Mouse (Mus musculus) gastrocnemius, adult 2 months (tissue): Measurements from ENCODE around the gene Pdgfc. TPM values are rescaled to one million over a fixed set of nuclear protein-coding genes. Genes with fewer than 3 reads are reported as not detected.

Experiments
- DNase-seq: peaks from one replicate; pipeline ENCODE4 v3.0.0; 2022
- H3K27ac ChIP-seq: fragments of 200-600 bp; 2 replicates; pipeline ENCODE4 v1.8.1; 2022; ENCODE audit warnings: mild to moderate bottlenecking
- H3K4me3 ChIP-seq: fragments of 200-600 bp; 2 replicates; pipeline ENCODE4 v1.8.1; 2022; ENCODE audit warnings: mild to moderate bottlenecking, moderate library complexity
- CTCF ChIP-seq: fragments of 200-600 bp; IDR thresholded peaks from 2 replicates; pipeline ENCODE4 v1.8.1; 2022; ENCODE audit warnings: antibody characterized with exemption, mild to moderate bottlenecking, moderate library complexity
- intact Hi-C: fragments of 180-260 bp; cut with DNase I; formaldehyde crosslinking; loops from one replicate; pipeline ENCODE4 v1.15.1; 2025
- long read RNA-seq, 2 experiments: library from polyadenylated mRNA; stranded (forward); transcript quantifications; one replicate each; pipeline ENCODE4 v2.0.0; 2021
- total RNA-seq, 2 experiments: library from RNA; stranded (reverse); gene quantifications; 2 replicates each; pipeline ENCODE4 v1.2.3; 2021

The Pdgfc gene
- total RNA-seq, result 1 to 10 TPM; 1.6 to 3.3 TPM
- long read RNA-seq, experiment 1, partial matches to known transcripts, result 0 of 3 reads
- long read RNA-seq, experiment 1, other reads (novel, unspliced or antisense), result 0 of 3 reads
- long read RNA-seq, experiment 2, partial matches to known transcripts, result 0 of 1 reads
- long read RNA-seq, experiment 2, other reads (novel, unspliced or antisense), result 0 of 1 reads

DNA sequence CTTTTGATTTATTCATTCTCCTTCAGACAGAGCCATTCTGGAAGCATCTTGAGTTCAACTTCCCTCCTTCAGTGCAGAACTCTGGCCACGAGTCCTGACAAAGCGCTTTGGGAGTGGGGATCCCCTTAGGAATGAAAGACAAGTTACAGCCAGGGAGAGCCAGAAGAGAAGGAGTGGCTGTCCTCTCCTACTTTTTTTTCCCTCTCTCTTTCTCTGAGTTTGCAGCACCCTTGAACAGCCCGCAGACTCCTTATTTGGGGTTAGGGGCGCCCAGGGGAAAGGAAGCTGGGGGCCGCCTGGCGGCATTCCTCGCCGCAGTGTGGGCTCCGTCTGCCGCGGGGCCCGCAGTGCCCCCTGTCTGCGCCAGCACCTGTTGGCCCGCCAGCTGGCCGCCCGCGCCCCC lies at the start of gene Pdgfc:
TSS of gene Pdgfc (plus strand) at position 266 of the 403 bp plus-strand sequence.
- TF ChIP-seq CTCF, result no peak; the same call in 1 of the 2 replicates
- Histone ChIP-seq H3K27ac (peak within 1 kb of the TSS; percentile 81), H3K4me3 (peak within 1 kb of the TSS; percentile 92)
- intact Hi-C loops, result loop anchor here (5.0 to 10.0 kb wide), 4 partner anchors 79 to 889 kb away; no protein-coding TSS in a partner anchor
- no peak for DNase-seq

DNA sequence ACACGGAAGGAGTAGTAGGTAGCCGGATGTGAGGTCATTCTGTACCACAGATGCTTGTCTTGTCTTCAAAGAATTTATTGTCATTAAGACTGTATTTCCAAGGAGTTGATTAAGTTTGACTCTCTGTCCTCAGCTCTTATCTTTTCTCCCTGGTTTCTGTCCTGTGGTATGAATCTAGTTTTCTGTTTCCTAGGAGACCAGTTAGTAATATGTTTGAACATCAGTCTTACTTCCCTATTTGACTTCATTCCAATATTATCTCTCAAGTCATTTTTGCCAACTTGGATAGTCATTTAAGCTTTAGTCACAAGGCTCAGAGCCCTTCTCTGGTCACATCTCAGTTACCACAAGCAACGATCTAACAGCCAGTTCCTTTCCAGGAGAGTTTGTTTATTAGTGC lies 27.0 kb upstream of the Pdgfc start:
- intact Hi-C loops, result no loop called here
- no peak for DNase-seq
- H3K4me3 ChIP-seq, result no peak overlapping the region
- H3K27ac ChIP-seq, result no peak overlapping the region
- no peak for TF ChIP-seq CTCF

DNA sequence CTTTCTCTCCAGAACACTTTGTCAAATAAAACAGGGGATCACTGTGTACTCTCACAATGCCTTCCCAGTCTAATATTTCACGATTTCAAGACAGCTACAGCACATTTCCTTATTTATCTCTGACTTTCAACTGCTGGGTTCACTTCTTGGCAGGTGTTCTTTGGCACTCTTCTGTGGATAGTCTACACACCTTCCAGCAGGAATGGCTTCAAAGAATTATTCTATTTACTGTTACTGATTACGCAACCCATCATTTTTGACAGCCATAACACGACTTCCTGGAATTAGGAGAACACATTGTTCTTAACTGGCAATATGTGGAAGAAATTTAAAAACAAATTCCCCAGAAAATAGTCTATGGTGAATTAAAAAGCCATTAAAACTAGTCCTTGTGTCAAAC lies 26.3 kb upstream of the Pdgfc start:
- DNase-seq, result no peak
- TF ChIP-seq CTCF, result no peak
- intact Hi-C loops, result no loop called here
- H3K4me3 ChIP-seq, result no peak overlapping the region
- no peak overlapping the region for H3K27ac ChIP-seq

DNA sequence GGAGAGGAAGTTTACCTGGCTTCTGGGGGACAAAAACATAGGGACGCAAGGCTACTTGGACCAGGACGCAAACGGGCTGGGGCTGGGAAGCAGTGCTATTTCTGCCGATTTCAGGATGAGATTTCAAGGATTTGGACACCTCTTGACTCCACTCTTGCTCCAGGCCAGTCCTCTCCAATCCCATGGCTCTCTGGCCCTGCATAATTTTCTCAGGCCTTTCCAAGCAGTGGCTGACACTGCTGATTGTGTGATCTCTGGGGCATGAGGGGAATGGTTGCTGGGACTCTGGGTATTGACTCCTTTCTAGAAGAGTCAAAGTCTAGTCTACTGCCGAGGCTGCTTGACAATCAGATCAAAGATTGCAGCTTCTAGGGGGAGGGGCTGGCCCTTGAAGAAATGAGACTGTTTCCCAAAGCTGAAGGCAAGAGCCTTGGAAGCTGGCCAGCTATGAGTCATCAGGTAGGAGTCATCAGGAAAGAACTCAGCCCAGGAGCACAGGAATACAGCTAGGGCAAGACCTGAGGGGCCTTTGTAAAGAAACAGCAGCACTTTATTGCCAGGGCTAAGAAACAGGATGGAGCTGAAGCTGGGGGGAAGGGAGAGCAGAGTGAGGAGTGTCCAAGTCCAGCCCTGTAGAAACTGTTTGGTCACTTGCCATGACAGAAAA lies 18.7 kb upstream of the Pdgfc start:
- TF ChIP-seq CTCF, result no peak
- DNase-seq, result peak; percentile 51
- intact Hi-C loops, result no loop called here
- Histone ChIP-seq H3K4me3 (no peak overlapping the region), H3K27ac (no peak overlapping the region)

DNA sequence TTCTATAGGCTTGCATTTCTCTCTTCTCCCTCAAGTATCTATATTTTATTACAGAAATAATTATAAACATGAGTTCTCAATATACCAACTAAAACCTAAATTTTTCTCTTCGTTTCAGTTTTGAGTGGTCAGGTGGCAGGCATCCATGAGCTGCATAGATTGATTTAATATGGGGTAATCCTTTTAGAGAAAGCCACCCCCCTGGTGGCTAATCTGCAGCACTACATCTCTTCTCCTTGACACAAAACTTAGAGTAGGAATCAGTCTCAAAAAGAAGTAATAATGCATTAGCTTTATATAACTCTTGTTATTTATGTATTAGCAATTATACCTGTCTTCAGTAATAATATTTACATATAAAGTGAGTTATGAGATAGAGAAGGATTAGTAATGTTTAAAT lies 16.2 kb upstream of the Pdgfc start:
- TF ChIP-seq CTCF, result peak; percentile 52
- no peak overlapping the region for H3K4me3 ChIP-seq
- no peak overlapping the region for H3K27ac ChIP-seq
- intact Hi-C loops, result no loop called here
- no peak for DNase-seq

DNA sequence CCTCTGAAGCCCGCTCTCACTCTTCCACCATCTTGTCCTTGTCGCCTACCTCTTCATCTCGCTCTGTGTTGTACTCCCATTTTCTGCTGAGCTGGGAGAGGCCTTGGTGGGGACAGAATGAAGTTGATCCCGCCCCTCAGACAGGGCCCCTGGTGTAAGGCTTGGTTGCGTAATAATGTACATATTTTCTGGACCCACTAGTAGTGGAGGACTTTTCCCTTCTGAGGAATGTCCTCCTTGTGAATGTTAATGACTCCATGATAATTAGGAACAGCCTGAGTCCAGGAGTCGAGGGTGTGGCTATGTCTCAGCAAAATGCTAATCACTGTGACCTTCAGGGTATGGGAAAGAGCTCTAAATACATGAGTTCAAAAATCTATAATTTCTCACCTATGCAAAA lies 14.4 kb upstream of the Pdgfc start:
- DNase-seq, result no peak
- intact Hi-C loops, result no loop called here
- no peak overlapping the region for H3K27ac ChIP-seq
- no peak for TF ChIP-seq CTCF
- no peak overlapping the region for H3K4me3 ChIP-seq

DNA sequence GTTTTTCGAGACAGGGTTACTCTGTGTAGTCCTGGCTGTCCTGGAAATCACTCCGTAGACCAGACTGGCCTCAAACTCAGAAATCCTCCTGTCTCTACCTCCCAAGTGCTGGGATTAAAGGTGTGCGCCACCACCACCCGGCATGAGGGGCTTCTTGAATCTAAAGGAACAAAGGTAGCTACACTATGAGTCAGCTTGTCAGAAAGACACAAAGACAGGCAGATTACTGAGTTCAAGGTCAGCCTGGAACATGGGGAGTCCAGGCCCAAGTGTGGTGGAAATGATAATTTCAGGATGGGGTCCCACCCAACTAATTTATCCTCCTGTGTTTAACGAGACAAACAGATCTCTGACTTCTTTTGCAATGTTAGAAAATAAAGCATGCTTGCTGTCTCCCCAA lies 13.9 kb upstream of the Pdgfc start:
- no peak for TF ChIP-seq CTCF
- no peak overlapping the region for H3K4me3 ChIP-seq
- H3K27ac ChIP-seq, result no peak overlapping the region
- intact Hi-C loops, result no loop called here
- no peak for DNase-seq

DNA sequence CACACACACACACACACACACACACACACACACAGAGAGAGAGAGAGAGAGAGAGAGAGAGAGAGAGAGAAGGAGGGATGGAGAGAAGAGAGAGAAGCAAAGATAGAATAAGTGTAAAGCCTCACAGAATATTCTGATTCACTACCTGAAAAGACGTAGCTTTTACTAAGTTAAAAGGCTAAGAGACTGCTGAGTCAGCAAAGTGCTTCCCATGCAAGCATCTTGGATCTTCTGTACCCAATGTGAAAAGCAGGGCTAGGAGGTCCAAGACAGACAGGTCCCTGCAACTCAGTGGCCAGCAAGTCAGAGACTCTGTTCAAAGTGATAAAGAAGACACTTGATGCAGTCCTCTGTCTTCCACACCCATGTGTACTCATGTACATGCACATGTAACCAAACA lies 13.4 kb upstream of the Pdgfc start:
- no peak for TF ChIP-seq CTCF
- intact Hi-C loops, result no loop called here

DNA sequence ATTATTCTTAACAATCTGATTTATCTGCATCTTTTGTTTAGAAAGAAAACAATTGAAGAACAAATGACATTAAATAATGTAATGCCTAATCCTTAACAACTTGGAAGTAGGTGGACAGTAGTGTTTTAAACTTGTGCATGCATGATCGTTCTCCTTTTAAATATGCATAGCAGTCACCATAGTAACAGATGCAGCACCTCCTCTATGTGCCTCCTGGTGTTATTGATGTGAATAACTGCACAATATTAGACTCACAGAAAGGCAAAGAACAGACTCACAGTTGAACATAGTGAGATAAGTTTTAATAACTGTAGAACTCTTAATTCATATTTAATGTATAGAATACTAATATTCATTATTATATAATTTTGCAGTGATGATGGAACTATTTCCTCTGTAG lies 12.6 kb upstream of the Pdgfc start:
- TF ChIP-seq CTCF, result no peak
- Histone ChIP-seq H3K27ac (no peak overlapping the region), H3K4me3 (no peak overlapping the region)
- no peak for DNase-seq
- intact Hi-C loops, result no loop called here

More for the DNA sequence above, 13.4 kb upstream of the Pdgfc start:
- Histone ChIP-seq H3K4me3 (no peak overlapping the region), H3K27ac (no peak overlapping the region)
- DNase-seq, result no peak

DNA sequence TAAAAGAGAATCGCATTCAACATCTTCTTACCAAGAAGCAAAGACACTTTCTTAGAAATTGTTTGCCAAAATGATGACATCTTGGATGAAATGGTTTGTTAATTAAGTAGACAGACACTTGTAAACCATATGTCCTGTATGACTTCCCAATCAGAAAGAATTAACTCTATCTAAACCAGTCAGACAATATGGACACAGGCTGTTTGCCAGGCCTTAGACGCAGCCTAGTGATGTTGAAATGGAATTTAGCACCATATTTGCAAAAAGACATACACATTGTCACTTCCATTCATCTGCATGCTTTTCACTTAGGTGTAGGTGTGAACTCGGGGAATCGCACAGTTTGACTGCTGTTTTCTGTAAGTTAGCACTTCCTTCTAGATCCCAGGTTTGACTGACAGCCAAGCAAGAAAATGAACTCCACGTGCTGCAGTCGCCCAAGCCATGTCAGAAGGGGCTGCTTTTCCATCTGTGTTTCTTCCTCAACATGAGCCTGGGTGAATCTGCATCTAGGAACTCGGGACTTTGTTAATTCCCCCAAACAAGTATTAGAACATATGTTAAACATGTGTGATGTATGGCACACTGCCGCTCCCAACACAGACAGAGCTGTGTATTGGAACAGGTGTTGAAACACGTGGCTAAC lies 10.5 kb upstream of the Pdgfc start:
- H3K27ac ChIP-seq, result no peak overlapping the region
- intact Hi-C loops, result no loop called here
- no peak overlapping the region for H3K4me3 ChIP-seq
- no peak for DNase-seq
- TF ChIP-seq CTCF, result no peak

DNA sequence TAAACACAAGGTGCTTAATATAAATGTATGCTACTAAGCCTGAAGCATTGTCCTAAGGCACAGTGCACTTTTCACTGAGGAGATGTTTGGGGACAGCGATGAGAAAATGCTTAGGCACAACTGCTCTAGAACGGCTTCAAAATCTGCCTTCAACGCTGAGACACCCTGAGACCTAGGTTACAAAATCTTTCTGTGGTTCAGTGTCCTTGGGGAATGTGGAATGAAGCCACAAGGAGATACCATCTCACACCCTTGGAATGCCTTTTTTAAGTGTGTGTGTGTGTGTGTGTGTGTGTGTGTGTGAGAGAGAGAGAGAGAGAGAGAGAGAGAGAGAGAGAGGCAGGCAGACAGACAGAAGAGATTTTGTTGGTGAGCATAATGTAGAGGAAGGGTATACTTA lies 7.9 kb upstream of the Pdgfc start:
- Histone ChIP-seq H3K27ac (no peak overlapping the region), H3K4me3 (no peak overlapping the region)
- DNase-seq, result no peak
- no peak for TF ChIP-seq CTCF
- intact Hi-C loops, result no loop called here

DNA sequence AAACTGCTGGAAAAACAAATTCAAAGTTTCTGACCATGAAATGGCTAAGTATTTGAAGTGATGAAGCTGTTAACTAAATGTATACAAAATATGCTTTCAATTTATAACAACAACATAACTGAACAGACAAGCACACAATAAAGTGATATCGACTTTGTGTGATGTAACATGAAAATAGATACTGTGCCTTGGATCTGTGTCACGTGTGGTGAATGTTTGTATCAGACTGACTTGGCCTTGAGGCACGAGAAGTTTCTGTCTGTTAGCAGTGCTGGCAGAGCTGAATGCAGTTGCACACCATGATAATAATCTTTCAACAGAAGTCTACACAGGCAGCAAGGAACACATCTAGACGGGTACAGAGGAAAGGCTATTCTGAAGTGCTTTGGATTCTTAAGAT lies 6.9 kb upstream of the Pdgfc start:
- no peak overlapping the region for H3K4me3 ChIP-seq

DNA sequence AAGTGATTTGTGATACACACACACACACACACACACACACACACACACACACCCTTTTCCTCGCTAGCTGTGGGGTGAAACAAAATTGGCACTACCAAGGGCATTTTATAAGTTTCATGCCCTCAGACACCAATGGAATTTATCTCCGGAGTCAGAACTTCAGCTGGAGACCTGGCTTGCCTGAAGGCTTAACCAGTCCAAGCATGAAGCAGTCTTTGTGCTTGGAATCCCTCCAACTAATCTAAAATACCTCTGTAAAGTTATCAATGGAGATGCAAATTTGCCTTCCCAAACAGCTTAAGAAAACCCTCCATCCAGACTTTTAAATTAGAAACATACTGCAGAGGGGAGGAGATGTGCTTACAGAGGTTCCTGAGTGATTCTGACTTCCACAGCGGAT lies 6.3 kb upstream of the Pdgfc start:
- H3K4me3 ChIP-seq, result no peak overlapping the region
- no peak for DNase-seq
- TF ChIP-seq CTCF, result no peak
- H3K27ac ChIP-seq, result no peak overlapping the region
- intact Hi-C loops, result loop anchor here (10.0 kb wide), 1 partner anchor 895 kb away; no protein-coding TSS in a partner anchor

More for the DNA sequence above, 6.9 kb upstream of the Pdgfc start:
- no peak overlapping the region for H3K27ac ChIP-seq
- no peak for DNase-seq
- TF ChIP-seq CTCF, result no peak
- intact Hi-C loops, result no loop called here

DNA sequence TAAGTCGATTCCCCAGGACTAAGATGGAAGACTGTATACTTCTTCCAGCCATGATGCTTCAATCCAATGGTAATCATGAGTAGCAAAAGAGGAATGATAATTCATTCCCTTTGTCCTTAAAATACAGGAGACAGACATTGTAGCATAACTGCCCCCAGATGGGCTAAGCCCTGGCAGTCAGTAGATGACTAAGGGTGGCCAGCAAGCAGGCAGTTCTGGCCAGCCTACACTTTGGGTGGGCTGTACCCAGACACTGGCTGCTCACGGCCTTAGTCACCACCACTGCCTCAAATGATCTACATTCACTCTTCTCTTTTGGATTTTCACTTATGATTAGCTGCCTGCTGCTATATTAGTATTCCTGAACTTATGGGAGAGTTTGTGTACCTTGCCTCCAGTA lies 5.9 kb upstream of the Pdgfc start:
- Histone ChIP-seq H3K27ac (no peak overlapping the region), H3K4me3 (no peak overlapping the region)
- intact Hi-C loops, result loop anchor here (10.0 kb wide), 1 partner anchor 894 kb away; no protein-coding TSS in a partner anchor
- no peak for DNase-seq
- TF ChIP-seq CTCF, result no peak
